Mouse (Mus musculus) hindbrain, postnatal 0 days (tissue): Measurements from ENCODE around the gene Vamp5. TPM values are rescaled to one million over a fixed set of nuclear protein-coding genes. Genes with fewer than 3 reads are reported as not detected.

ENCODE experiments used
- ATAC-seq: fragments of 200-750 bp; cut with Nextera tagmentation; 2 replicates; pipeline ENCODE4 v1.8.0; 2017; ENCODE audit warnings: mild to moderate bottlenecking, moderate TSS enrichment, moderate library complexity
- DNase-seq: peaks from one replicate; pipeline ENCODE4 v3.0.0-alpha.2; 2015; ENCODE audit warnings: low spot score
- H3K27ac ChIP-seq: fragments of 300-500 bp; sonication (generic); 2 replicates; pipeline ENCODE4 v1.5.1; 2014; ENCODE audit warnings: mild to moderate bottlenecking
- H3K27me3 ChIP-seq: fragments of 300-500 bp; sonication (generic); 2 replicates; pipeline ENCODE4 v1.6.1; 2014; ENCODE audit warnings: low read length, mixed read lengths; ENCODE audit not compliant: insufficient read depth
- H3K36me3 ChIP-seq: fragments of 300-500 bp; sonication (generic); 2 replicates; pipeline ENCODE4 v1.6.1; 2014; ENCODE audit warnings: low read length, mixed read lengths; ENCODE audit not compliant: insufficient read depth
- H3K4me1 ChIP-seq: fragments of 300-500 bp; sonication (generic); 2 replicates; pipeline ENCODE4 v1.6.1; 2014; ENCODE audit warnings: antibody characterized with exemption, low read length, mixed read lengths; ENCODE audit not compliant: insufficient read depth
- H3K4me2 ChIP-seq: fragments of 300-500 bp; sonication (generic); 2 replicates; pipeline ENCODE4 v1.6.1; 2014; ENCODE audit warnings: low read depth, mild to moderate bottlenecking, low read length, moderate library complexity, mixed read lengths
- H3K4me3 ChIP-seq: fragments of 300-500 bp; sonication (generic); 2 replicates; pipeline ENCODE4 v1.5.1; 2014; ENCODE audit warnings: low read length
- H3K9ac ChIP-seq: fragments of 300-500 bp; sonication (generic); replicated peaks from 2 replicates; pipeline ENCODE4 v1.6.1; 2014; ENCODE audit warnings: mild to moderate bottlenecking, low read length, moderate library complexity, mixed read lengths
- H3K9me3 ChIP-seq: fragments of 300-500 bp; sonication (generic); 2 replicates; pipeline ENCODE4 v1.6.1; 2016; ENCODE audit warnings: low read length, mixed read lengths
- CTCF ChIP-seq: IDR thresholded peaks from 2 replicates; pipeline ENCODE4 v1.5.1; 2016; ENCODE audit warnings: antibody characterized with exemption, control low read depth, low read depth
- WGBS: fragments of 180-500 bp; shearing (Covaris S2); extraction: QIAGEN DNeasy Blood & Tissue Kit; methylation state at CpG from one replicate; pipeline ENCODE4 v1.1.7; 2014; 5-methylcytosine and 5-hydroxymethylcytosine counted together
- polyA plus RNA-seq: library from polyadenylated mRNA; unstranded; fragments of >200 nt; fragmentation: Nextera tagmentation; extraction: Ambion mirVana; gene quantifications from 2 replicates; pipeline ENCODE4 v1.2.1, GENCODE M21; 2015
- total RNA-seq: library from RNA; depleted of rRNA; stranded (reverse); fragments of >200 nt; gene quantifications from 2 replicates; pipeline ENCODE4 v1.2.3, GENCODE M21; 2014

Gene Vamp5
- total and polyA plus RNA-seq, 2 experiments from 2014 or later, result 12.9 to 20.0 TPM

DNA sequence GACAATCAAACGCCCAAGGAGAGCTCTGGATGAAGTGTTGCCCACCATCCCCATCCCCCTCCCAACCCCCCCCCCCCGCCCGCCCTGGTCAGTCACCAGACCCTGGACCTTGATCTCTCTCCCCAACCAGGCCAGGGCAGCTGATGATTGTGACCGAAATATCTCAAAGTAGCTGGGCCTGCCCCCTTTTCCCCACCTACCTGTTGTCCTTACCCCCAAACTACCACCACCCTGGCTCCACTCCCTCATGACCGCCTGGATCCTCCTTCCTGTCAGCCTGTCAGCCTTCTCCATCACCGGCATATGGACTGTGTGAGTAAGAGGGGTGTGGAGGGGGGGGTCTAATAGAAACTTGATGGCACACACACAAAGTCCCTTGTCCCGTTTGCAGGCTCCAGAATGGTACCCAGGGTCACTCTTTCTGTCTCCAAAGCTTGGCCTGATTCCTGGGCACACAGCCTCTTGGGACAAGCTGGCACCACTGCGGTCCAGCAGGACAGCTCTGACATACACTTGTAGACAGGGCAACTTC lies 24.2 kb downstream of the Vamp5 start:
- ATAC-seq (peak; percentile 25; the same call in 1 of the 2 replicates), DNase-seq (peak; percentile 41)
- 34% methylated on average over 6 of the region's 8 CpGs for WGBS
- H3K4me1 ChIP-seq, result peaks cover 12% of the 10 kb centered on the region
- H3K4me2 ChIP-seq, result peak overlapping the region; percentile 92
- H3K9ac ChIP-seq, result peak overlapping the region; percentile 78
- H3K4me3 ChIP-seq, result peak overlapping the region; percentile 67
- H3K9me3 ChIP-seq, result no peaks in the 10 kb centered on the region
- H3K27me3 ChIP-seq, result no peaks in the 10 kb centered on the region
- TF ChIP-seq CTCF, result no peak
- H3K36me3 ChIP-seq, result peaks cover 13% of the 10 kb centered on the region
- peak overlapping the region; percentile 74 for H3K27ac ChIP-seq

DNA sequence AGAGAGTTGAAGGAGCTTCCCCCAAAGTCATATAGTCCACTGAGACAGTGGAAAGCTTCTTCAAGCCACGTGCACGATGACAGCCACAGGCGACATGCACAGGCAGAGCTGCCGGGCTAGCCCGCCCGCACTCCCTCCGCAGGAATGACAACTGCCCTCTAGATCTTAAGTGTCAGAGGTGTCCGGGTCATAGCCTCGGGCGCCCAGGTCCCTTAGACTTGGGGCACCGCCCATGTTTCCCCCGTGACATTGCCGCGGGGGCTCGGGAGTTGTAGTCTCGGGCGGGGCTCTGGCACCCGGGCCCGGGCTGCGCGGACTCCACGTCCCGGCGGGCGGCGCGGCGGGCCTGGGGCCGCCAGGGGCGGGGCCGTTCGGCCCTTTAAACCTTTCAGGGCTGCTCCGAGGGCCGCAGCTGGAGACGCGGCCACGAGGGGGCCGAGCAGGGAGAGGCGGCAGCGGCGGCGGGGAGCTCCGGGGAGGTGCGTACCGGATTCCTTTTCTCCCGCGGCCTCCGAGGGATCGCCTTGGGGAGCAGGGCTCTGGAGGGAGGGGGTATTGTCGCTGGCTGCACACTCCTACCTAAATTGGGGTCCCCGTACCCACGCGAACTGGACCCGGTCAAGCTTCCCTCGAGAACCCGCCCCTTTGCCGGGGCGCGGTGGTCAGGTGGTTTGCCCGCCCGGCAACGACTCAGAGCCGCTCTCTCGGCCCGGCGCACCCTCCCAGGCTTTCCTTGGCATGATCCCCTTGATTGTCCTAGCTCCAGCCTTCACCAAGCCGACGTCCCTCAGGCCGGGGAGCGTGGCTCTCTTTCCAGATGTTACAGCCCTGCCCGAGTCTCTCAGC lies 25.0 kb downstream of the Vamp5 start, which contains the start of gene Tmem150a:
Tmem150a (plus strand) TSS at position 382 of the 846 bp plus-strand sequence.
- H3K4me3 ChIP-seq, result peak within 1 kb of the TSS; percentile 67
- under 1% methylated on average over 68 of the region's 71 CpGs for WGBS

DNA sequence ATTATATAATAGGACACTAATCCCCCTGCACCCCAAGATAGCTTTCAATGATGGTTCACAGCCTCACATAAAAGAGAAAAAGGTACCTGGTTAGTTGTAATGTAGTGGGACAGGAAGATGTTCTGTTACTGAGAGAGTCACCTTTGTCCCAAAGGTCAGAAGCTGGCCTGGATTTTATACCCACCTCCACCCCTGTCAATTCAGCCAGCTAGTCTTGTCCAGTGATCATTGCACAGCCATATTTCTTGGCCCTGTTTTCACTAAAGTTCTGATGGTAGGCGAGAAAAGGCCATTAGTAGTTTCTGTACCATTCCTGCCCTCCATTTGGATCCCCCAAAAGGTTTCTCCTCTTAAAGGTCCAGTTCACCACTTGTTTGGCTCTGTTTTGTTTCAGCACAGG lies 26.2 kb downstream of the Vamp5 start:
- no peak for ATAC-seq
- Histone ChIP-seq H3K27ac (no peak overlapping the region), H3K36me3 (peaks cover 20% of the 10 kb centered on the region), H3K9me3 (no peaks in the 10 kb centered on the region), H3K4me2 (no peak overlapping the region), H3K9ac (no peak overlapping the region), H3K4me3 (no peak overlapping the region), H3K27me3 (no peaks in the 10 kb centered on the region), H3K4me1 (peaks cover 10% of the 10 kb centered on the region; the same call in 1 of the 2 replicates)
- WGBS, result 78% methylated on average over 1 of the region's 1 CpGs
- no peak for TF ChIP-seq CTCF
- no peak for DNase-seq

More for the DNA sequence above, 25.0 kb downstream of the Vamp5 start, which contains the start of gene Tmem150a:
- ATAC-seq, result peak; percentile 91
- H3K36me3 ChIP-seq, result peaks cover 19% of the 10 kb centered on the region
- DNase-seq, result peak; percentile 87
- no peaks in the 10 kb centered on the region for H3K9me3 ChIP-seq
- peak; percentile 36; the same call in 1 of the 2 replicates for TF ChIP-seq CTCF
- peaks cover 10% of the 10 kb centered on the region; the same call in 1 of the 2 replicates for H3K4me1 ChIP-seq
- H3K4me2 ChIP-seq, result peak within 1 kb of the TSS; percentile 92
- no peaks in the 10 kb centered on the region for H3K27me3 ChIP-seq
- H3K27ac ChIP-seq, result peak within 1 kb of the TSS; percentile 74
- H3K9ac ChIP-seq, result peak within 1 kb of the TSS; percentile 78

DNA sequence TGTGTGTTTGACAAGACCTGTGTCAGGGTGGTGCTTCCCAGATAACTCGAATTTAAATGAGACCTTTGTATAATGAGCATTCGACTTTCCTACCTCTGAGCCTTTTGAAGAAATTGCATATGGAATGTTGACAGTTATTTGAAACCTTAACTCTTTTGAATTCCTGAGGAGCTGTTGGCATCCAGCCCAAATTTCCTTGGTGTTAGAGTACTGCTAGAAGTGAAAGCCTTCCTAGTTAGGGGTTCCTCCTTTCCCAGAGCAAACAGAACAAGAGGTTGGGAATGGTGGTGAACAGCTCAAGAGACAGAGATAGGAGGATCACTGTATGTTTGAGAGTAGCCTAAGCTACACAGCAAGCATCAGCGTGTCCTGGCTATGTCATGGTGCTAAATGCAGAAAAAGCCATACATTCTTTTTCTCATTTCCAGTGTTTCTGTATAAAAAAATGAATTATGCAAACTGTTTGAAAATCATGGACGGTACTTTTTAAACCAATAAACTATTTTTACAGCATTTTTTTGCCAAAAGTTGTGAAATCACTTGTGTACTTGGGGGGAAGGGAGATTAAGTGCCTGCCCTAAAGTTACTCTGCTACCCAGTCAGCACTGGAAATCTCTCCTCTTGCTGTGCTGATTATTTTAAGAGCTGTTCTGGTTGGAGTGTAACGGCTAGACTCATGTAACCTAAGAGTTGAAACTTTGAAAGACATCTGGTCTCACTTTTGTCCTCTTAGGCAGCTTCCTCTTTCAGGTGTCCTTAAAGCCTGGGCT lies 27.4 kb downstream of the Vamp5 start:
- TF ChIP-seq CTCF, result no peak
- Histone ChIP-seq H3K36me3 (peaks cover 22% of the 10 kb centered on the region; the same call in 1 of the 2 replicates), H3K9ac (no peak overlapping the region), H3K4me2 (no peak overlapping the region), H3K27me3 (no peaks in the 10 kb centered on the region), H3K9me3 (no peaks in the 10 kb centered on the region), H3K4me3 (no peak overlapping the region), H3K27ac (no peak overlapping the region), H3K4me1 (peaks cover 15% of the 10 kb centered on the region; the same call in 1 of the 2 replicates)
- no peak for DNase-seq
- WGBS, result 76% methylated on average over 5 of the region's 5 CpGs
- no peak for ATAC-seq

DNA sequence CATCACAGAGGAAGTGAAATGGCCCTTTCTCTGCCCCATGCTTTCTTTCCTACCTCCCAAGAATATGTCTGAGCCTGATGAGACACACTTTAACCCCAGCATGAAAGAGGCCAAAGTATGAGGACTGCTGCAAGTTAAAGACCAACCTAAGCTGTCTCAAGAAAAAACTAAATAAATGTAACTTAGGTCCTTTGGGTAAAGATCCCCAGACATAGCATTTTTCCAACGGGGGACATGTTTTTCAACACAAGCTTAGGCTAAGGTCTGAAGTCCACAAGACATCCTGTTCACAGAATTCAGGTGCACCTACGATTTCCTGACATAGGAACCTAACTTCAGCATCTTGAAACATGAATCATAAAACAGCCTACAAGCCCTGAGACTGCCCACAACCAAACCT lies 30.1 kb downstream of the Vamp5 start:
- no peak for DNase-seq
- peaks cover 13% of the 10 kb centered on the region; the same call in 1 of the 2 replicates for H3K4me1 ChIP-seq
- 92% methylated on average over 2 of the region's 2 CpGs for WGBS
- no peaks in the 10 kb centered on the region for H3K9me3 ChIP-seq
- no peak overlapping the region for H3K9ac ChIP-seq
- no peak for ATAC-seq
- peaks cover 22% of the 10 kb centered on the region; the same call in 1 of the 2 replicates for H3K36me3 ChIP-seq
- TF ChIP-seq CTCF, result no peak
- H3K4me2 ChIP-seq, result no peak overlapping the region
- H3K27ac ChIP-seq, result no peak overlapping the region
- no peak overlapping the region for H3K4me3 ChIP-seq
- H3K27me3 ChIP-seq, result no peaks in the 10 kb centered on the region

DNA sequence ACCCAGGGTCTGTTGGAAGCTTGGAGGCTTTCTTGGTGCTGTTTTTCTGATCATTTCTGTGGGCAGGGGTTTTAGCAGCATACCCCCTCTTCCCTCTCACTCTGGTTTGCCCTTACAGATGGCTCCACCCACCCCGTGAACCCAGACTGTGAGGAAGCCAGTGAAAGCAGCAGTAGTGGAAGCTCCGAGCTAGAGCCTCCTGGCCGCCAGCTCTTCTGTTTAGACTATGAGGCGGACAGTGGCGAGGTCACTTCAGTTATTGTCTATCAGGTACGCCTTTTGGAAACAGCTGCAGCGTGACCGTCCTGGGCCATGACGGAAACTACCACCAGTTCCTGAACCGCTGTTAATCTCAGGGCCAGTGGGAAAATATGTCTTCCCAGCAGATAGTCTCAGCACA lies 31.9 kb downstream of the Vamp5 start:
- no peak for DNase-seq
- H3K9me3 ChIP-seq, result no peaks in the 10 kb centered on the region
- H3K27ac ChIP-seq, result peak overlapping the region; percentile 89; the same call in 1 of the 2 replicates
- peak overlapping the region; percentile 68; the same call in 1 of the 2 replicates for H3K4me3 ChIP-seq
- WGBS, result 73% methylated on average over 10 of the region's 10 CpGs
- ATAC-seq, result no peak
- H3K27me3 ChIP-seq, result no peaks in the 10 kb centered on the region
- peaks cover 16% of the 10 kb centered on the region for H3K4me1 ChIP-seq
- H3K9ac ChIP-seq, result peak overlapping the region; percentile 85; the same call in 1 of the 2 replicates
- H3K36me3 ChIP-seq, result peaks cover 22% of the 10 kb centered on the region; the same call in 1 of the 2 replicates
- no peak for TF ChIP-seq CTCF
- peak overlapping the region; percentile 66 for H3K4me2 ChIP-seq
